Mouse (Mus musculus) lung, postnatal 36 days (tissue): Measurements from ENCODE around the gene B3gntl1.
"Not testable (repeated sequence)": the region's sequence is repeated elsewhere in the genome, so short reads cannot be mapped to it uniquely, and the experiment has no call there.

Source experiments
- DNase-seq: peaks from one replicate; pipeline ENCODE4 v3.0.0; 2022; ENCODE audit warnings: mixed read lengths

B3gntl1 gene

DNA sequence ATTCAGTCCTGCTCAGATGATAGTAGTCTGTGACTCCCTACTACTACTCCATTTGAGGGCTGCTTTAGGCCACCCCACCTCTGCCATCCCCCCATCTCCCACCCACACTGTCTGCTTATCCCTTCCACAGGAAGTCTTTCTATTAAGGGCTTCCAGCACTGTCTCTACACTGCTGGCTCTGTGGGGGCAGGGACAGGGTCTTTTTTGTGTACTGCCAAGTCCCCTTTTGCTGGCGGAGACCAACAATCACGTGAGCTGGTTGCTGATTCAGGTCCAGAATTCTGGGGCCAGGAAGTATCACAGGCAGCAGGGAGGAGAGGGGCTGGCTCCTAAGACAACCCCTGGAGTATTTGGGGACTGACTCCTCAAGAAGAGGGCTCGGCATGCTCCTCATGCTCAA, 10.3 kb upstream of the B3gntl1 start:
- no peak for DNase-seq

DNA sequence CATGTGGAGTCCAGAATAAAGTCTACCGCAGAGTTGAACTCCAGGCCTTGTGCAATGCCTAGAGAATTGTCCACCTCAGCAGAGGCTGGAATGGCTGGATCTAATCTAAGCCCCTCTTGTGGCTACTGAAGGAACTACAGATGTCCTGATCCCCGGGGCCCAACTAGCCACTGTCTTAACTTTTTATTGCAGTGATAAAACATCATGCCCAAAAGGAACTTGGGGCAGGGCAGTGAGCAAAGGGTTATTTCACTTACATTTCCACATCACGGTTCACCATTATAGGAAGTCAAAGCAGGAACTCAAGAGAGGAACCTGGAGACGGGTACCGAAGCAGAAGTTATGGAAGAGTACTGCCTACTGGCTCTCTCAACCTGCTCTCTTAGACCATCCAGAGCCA, 7.8 kb upstream of the B3gntl1 start:
- peak; percentile 73 for DNase-seq

DNA sequence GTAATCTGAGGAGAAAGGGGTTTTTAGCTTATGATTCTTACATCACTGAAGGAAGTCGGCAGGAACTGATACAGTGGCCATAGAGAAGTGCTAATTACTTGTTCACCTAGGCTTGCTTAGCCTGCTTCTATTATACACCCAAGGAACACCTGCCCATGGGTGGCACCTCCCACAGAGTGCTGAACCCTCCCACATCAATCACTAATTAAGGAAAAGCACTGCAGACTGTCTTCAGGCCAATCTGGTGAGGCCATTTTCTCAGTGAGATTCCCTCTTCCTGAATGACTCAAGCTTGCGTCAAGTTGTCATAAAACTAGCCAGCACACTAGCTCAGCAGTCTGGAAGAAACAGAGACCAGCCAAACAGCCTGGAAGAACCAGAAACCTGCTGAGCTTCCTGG, 6.6 kb upstream of the B3gntl1 start:
- DNase-seq, result no peak

DNA sequence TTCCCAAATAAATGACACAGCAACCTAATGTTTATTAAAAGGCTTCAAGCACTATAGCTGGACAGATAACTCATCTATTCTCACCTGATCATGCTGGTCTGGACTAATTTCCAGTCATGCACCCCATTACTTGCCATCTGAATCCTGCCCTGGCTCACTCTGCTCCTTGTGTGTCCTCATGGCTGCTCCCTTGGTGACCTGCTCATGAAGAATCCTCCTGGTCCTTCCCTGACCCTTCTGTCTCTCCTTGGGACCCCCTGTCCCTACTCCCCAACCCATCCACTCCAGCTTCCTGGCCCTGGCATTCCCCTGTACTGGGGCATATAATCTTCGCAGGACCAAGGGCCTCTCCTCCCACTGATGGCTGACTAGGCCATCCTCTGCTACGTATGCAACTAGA, 3.9 kb upstream of the B3gntl1 start:
- DNase-seq, result no peak

DNA sequence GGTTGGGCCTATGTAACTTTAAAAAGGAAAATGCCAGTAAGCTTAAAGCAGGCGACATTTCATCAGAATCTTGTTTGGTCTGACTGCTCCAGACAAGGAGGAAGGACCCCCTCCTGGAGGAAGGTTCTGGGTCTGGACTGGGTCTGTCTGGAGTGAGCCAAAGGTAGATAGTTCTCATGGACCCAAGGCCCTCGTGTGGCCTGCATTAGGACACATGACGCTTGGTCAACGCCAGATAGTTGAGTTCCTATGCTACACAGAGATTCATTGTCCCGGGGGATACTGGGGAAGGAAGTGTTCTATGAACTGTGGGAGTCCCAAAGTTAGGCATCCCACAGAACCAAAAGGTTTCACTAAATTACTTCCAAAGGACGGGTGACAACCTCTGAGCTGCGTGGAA, 676 bp upstream of the B3gntl1 start:
- DNase-seq, result no peak

DNA sequence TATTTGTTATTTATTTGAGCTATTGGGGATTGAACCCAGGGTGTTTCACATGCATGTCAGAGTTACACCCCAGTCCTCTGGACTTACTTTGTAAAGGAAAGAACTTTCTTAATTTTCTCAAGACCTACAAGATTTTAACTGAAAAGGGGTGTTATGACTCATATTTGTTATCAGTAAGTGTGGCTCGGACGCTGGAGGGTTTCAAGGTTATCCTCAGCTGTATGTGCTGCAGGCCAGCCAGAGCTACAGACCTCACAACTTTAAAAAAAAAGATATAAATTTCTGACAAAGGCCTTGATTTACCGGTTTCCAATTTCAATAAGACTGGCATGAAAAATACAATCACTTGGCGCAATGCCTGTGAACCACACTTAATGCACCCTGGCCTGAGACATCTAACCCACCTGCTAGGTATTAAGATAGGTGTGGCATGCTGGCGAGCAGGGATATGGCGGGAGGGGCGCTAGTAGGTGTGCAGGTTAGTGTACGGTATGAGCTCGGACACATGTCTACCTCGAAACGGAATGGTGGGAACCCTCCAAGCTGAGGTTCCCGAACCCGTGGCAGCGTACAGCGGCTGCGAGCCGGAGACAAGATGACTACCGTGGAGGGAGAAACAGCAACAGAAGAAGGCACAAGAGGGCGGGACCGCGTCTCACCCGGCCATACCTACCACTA, 502 bp downstream of the B3gntl1 start:
- DNase-seq, result no peak

- DNase-seq, result no peak
Observed at GRCm38 (mm10) chr11:121670926-121671325, 2.0 kb downstream of the B3gntl1 start.

GRCm38 (mm10) chr11:121668776-121669175, 4.2 kb downstream of the B3gntl1 start:
- DNase-seq, result no peak

- no peak for DNase-seq
Observed at GRCm38 (mm10) chr11:121667541-121667940, 5.4 kb downstream of the B3gntl1 start.

DNA sequence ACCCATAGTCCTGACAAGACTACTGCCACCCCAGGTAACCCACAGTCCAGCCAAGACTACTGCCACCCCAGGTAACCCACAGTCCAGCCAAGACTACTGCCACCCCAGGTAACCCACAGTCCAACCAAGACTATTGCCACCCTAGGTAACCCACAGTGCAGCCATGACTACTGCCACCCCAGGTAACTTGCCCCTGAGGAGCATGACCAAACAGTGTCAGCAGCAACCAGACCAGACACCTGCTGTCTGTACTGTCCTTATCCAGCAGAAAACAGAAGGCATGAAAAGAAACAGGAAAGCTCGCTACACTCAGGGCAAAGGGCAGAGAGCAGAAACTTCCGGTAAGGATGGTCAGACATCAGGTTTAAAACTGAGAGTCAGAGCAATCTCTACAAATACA, 11.8 kb downstream of the B3gntl1 start:
- no peak for DNase-seq

DNA sequence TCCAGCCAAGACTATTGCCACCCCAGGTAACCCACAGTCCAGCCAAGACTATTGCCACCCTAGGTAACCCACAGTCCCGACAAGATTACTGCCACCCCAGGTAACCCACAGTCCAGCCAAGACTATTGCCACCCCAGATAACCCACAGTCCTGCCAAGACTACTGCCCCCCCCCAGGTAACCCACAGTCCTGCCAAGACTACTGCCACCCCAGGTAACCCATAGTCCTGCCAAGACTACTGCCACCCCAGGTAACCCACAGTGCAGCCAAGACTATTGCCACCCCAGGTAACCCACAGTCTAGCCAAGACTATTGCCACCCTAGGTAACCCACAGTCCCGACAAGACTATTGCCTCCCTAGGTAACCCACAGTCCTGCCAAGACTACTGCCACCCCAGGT, 12.3 kb downstream of the B3gntl1 start:
- DNase-seq, result not testable (repeated sequence)

- DNase-seq, result no peak
Observed at GRCm38 (mm10) chr11:121658151-121658550, 14.8 kb downstream of the B3gntl1 start.

- DNase-seq, result no peak
Observed at GRCm38 (mm10) chr11:121655807-121656511, 17.0 kb downstream of the B3gntl1 start.

DNA sequence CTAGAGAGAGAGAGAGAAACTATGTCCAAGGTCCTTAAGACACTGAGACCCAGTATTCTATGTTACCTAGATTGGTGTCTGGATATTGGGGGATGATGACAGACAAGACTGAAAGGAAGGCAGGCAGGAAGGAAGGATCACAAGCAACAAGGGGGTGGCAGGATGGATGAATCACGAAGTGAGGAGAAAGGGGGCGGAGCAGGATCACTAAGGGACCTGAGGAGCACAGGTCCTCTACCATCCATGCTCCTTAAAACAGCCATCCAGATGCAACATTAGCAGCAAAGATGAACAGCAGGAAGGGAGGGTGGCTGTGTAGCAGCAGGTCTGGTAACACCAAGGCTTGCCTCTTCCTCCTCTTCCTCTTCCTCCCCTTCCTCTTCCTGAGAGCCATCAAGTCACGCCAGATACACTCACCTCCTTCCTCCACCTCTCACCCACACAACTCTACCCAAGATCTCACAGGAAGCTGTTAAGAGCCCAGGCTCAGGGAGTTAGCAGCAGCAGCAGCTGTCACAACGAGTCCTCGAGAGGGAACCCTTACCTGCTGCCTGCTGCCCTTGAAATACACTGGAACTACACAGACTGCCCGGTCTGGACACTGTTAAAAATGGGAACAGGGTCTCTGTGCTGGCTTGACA, 17.7 kb downstream of the B3gntl1 start:
- DNase-seq, result no peak

- DNase-seq, result no peak
Observed at GRCm38 (mm10) chr11:121654406-121654945, 18.5 kb downstream of the B3gntl1 start.

- DNase-seq, result no peak
Observed at GRCm38 (mm10) chr11:121653631-121654030, 19.3 kb downstream of the B3gntl1 start.

GRCm38 (mm10) chr11:121652547-121653305, 20.2 kb downstream of the B3gntl1 start:
- peak; percentile 88 for DNase-seq

DNA sequence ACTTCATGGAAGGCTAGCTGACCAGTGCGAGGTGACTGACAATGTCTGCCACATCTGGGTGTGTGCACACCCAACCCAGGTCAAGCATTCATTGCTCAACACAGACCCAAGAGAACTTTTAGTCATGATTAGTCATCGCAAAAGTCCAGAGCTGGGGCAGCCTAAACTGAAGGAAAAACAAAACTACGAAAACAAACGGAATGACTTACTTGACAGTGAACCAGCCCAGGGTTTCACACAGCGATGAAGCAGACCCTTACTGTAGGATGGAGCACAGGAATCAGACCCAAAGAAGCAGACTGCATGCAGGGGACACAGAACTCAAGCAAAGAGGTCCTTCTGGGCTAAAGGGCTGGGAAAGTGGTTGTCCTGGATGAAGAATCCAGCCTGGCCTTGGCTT, 21.0 kb downstream of the B3gntl1 start:
- no peak for DNase-seq

GRCm38 (mm10) chr11:121651556-121651955, 21.4 kb downstream of the B3gntl1 start:
- no peak for DNase-seq

- no peak for DNase-seq
Observed at GRCm38 (mm10) chr11:121650668-121651067, 22.3 kb downstream of the B3gntl1 start.

DNA sequence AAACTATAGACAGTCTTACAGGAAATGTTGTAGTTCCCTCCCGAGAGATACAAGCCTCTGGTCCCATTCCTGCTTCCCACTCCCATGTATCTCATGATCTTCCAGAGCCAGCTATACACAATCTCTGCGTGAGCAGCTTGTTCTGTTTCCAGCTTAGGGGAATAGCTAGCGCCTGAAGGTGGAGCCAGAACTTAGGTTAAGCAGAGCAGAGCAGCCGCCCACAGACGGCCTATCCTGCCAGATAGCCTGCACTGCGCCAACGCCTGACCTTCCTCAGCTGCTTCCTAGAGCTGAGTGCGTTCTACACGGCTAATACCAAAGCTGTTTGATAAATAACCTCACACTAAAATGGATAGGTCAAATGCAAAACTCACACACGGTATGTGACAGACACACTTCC, 23.1 kb downstream of the B3gntl1 start:
- no peak for DNase-seq

- DNase-seq, result no peak
Observed at GRCm38 (mm10) chr11:121648166-121648565, 24.8 kb downstream of the B3gntl1 start.

DNA sequence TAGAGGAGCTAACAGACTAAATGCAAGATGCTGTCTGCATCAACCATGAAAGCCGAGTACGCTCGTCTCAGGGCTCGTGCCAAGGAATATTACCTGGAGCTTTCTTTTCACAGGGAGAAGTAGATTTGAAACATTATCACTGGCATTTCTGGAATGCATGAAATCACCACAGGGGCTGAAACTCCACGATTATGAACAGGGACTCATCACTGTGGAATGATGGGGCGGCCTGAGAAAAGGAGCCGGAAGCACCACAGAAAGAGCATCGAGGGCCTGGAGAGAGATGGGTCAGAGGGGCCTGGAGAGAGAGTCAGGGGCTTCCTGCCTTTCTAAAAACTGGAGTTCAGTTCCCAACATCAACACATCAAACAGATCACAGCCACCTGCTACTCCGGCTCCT, 25.6 kb downstream of the B3gntl1 start:
- DNase-seq, result no peak
